Mouse (Mus musculus) kidney, postnatal 0 days (tissue): Measurements from ENCODE around the gene Lmf1. TPM values are rescaled to one million over a fixed set of nuclear protein-coding genes. Genes with fewer than 3 reads are reported as not detected.

Source experiments
- ATAC-seq: fragments of 200-750 bp; cut with Nextera tagmentation; replicated peaks from 2 replicates; pipeline ENCODE4 v1.8.0; 2017; ENCODE audit warnings: low read depth, moderate number of reproducible peaks, moderate TSS enrichment, moderate library complexity; ENCODE audit not compliant: low FRiP score
- DNase-seq: peaks from one replicate; pipeline ENCODE4 v3.0.0-alpha.2; 2016; ENCODE audit warnings: low spot score
- H3K27ac ChIP-seq: fragments of 300-500 bp; sonication (generic); 2 replicates; pipeline ENCODE4 v1.5.1; 2014; ENCODE audit warnings: mild to moderate bottlenecking
- H3K27me3 ChIP-seq: fragments of 300-500 bp; sonication (generic); 2 replicates; pipeline ENCODE4 v1.6.1; 2014; ENCODE audit warnings: low read length, mixed read lengths; ENCODE audit not compliant: insufficient read depth
- H3K36me3 ChIP-seq: fragments of 300-500 bp; sonication (generic); 2 replicates; pipeline ENCODE4 v1.6.1; 2014; ENCODE audit warnings: low read length, mixed read lengths; ENCODE audit not compliant: insufficient read depth
- H3K4me1 ChIP-seq: fragments of 300-500 bp; sonication (generic); replicated peaks from 2 replicates; pipeline ENCODE4 v1.6.1; 2014; ENCODE audit warnings: antibody characterized with exemption, low read length, mixed read lengths; ENCODE audit not compliant: insufficient read depth
- H3K4me2 ChIP-seq: fragments of 300-500 bp; sonication (generic); 2 replicates; pipeline ENCODE4 v1.6.1; 2014; ENCODE audit warnings: mild to moderate bottlenecking, low read length, moderate library complexity, mixed read lengths
- H3K4me3 ChIP-seq: fragments of 300-500 bp; sonication (generic); replicated peaks from 2 replicates; pipeline ENCODE4 v1.5.1; 2014; ENCODE audit warnings: low read depth, low read length
- H3K9ac ChIP-seq: fragments of 300-500 bp; sonication (generic); 2 replicates; pipeline ENCODE4 v1.6.1; 2014; ENCODE audit warnings: low read depth, low read length
- H3K9me3 ChIP-seq: fragments of 300-500 bp; sonication (generic); replicated peaks from 2 replicates; pipeline ENCODE4 v1.6.1; 2016; ENCODE audit warnings: low read length, inconsistent platforms, mixed read lengths
- CTCF ChIP-seq: IDR thresholded peaks from 2 replicates; pipeline ENCODE4 v1.5.1; 2016; ENCODE audit warnings: antibody characterized with exemption, low read depth, mild to moderate bottlenecking, moderate library complexity
- WGBS: fragments of 180-500 bp; shearing (Covaris S2); extraction: QIAGEN DNeasy Blood & Tissue Kit; methylation state at CpG from one replicate; pipeline ENCODE4 v1.1.7; 2014; 5-methylcytosine and 5-hydroxymethylcytosine counted together
- polyA plus RNA-seq: library from polyadenylated mRNA; unstranded; fragments of >200 nt; fragmentation: Nextera tagmentation; extraction: Ambion mirVana; gene quantifications from 2 replicates; pipeline ENCODE4 v1.2.1, GENCODE M21; 2015

The Lmf1 gene
- polyA plus RNA-seq, 1 experiment from 2014 or later, result 22.0 TPM

GRCm38 (mm10) chr17:25665891-25666290 lies 87.0 kb downstream of the Lmf1 start:
- TF ChIP-seq CTCF, result no peak
- Histone ChIP-seq H3K36me3 (no peaks in the 10 kb centered on the region), H3K27ac (no peak overlapping the region), H3K4me3 (no peak overlapping the region), H3K9ac (no peak overlapping the region), H3K27me3 (no peaks in the 10 kb centered on the region), H3K4me1 (no peaks in the 10 kb centered on the region), H3K4me2 (no peak overlapping the region), H3K9me3 (no peaks in the 10 kb centered on the region)
- no peak for DNase-seq
- 66% methylated on average over 8 of the region's 8 CpGs for WGBS
- ATAC-seq, result no peak

GRCm38 (mm10) chr17:25668481-25669055 lies 89.7 kb downstream of the Lmf1 start:
- Histone ChIP-seq H3K9me3 (no peaks in the 10 kb centered on the region), H3K4me1 (no peaks in the 10 kb centered on the region), H3K4me2 (no peak overlapping the region), H3K4me3 (no peak overlapping the region), H3K27me3 (no peaks in the 10 kb centered on the region), H3K36me3 (no peaks in the 10 kb centered on the region), H3K9ac (no peak overlapping the region), H3K27ac (no peak overlapping the region)
- no peak for TF ChIP-seq CTCF
- 67% methylated on average over 7 of the region's 7 CpGs for WGBS
- DNase-seq (no peak), ATAC-seq (no peak)

- Histone ChIP-seq H3K4me1 (no peaks in the 10 kb centered on the region), H3K27me3 (no peaks in the 10 kb centered on the region), H3K27ac (no peak overlapping the region), H3K4me3 (no peak overlapping the region), H3K9ac (no peak overlapping the region), H3K9me3 (no peaks in the 10 kb centered on the region), H3K36me3 (no peaks in the 10 kb centered on the region), H3K4me2 (no peak overlapping the region)
- DNase-seq (no peak), ATAC-seq (no peak)
- no peak for TF ChIP-seq CTCF
These were observed 94.1 kb downstream of the Lmf1 start for GRCm38 (mm10) chr17:25672982-25673381.

- Histone ChIP-seq H3K4me3 (no peak overlapping the region), H3K27ac (no peak overlapping the region), H3K4me2 (no peak overlapping the region), H3K4me1 (no peaks in the 10 kb centered on the region), H3K9ac (no peak overlapping the region), H3K27me3 (no peaks in the 10 kb centered on the region), H3K36me3 (no peaks in the 10 kb centered on the region), H3K9me3 (no peaks in the 10 kb centered on the region)
- 67% methylated on average over 6 of the region's 6 CpGs for WGBS
- no peak for ATAC-seq
- TF ChIP-seq CTCF, result no peak
- no peak for DNase-seq
These were observed 99.1 kb downstream of the Lmf1 start for GRCm38 (mm10) chr17:25677969-25678368.

GRCm38 (mm10) chr17:25679818-25680217 lies 100.9 kb downstream of the Lmf1 start:
- Histone ChIP-seq H3K36me3 (no peaks in the 10 kb centered on the region), H3K9me3 (no peaks in the 10 kb centered on the region), H3K27me3 (no peaks in the 10 kb centered on the region), H3K4me1 (no peaks in the 10 kb centered on the region), H3K4me3 (no peak overlapping the region), H3K27ac (no peak overlapping the region), H3K9ac (no peak overlapping the region), H3K4me2 (no peak overlapping the region)
- no peak for ATAC-seq
- no peak for TF ChIP-seq CTCF
- 10% methylated on average over 5 of the region's 5 CpGs for WGBS
- no peak for DNase-seq

GRCm38 (mm10) chr17:25681636-25682035 lies 102.8 kb downstream of the Lmf1 start:
- no peak for TF ChIP-seq CTCF
- DNase-seq, result no peak

GRCm38 (mm10) chr17:25686323-25686722 lies 107.4 kb downstream of the Lmf1 start:
- peak; percentile 40 for DNase-seq
- WGBS, result 43% methylated on average over 7 of the region's 7 CpGs
- H3K9me3 ChIP-seq, result no peaks in the 10 kb centered on the region

More at GRCm38 (mm10) chr17:25681636-25682035, 102.8 kb downstream of the Lmf1 start:
- ATAC-seq, result no peak
- H3K9me3 ChIP-seq, result no peaks in the 10 kb centered on the region
- H3K36me3 ChIP-seq, result no peaks in the 10 kb centered on the region
- H3K27ac ChIP-seq, result no peak overlapping the region
- no peak overlapping the region for H3K4me3 ChIP-seq
- no peaks in the 10 kb centered on the region for H3K27me3 ChIP-seq
- WGBS, result 82% methylated on average over 4 of the region's 4 CpGs
- H3K9ac ChIP-seq, result no peak overlapping the region
- H3K4me1 ChIP-seq, result no peaks in the 10 kb centered on the region
- no peak overlapping the region for H3K4me2 ChIP-seq

More at GRCm38 (mm10) chr17:25686323-25686722, 107.4 kb downstream of the Lmf1 start:
- H3K27me3 ChIP-seq, result no peaks in the 10 kb centered on the region
- no peaks in the 10 kb centered on the region for H3K36me3 ChIP-seq
- no peak overlapping the region for H3K9ac ChIP-seq
- no peak overlapping the region for H3K27ac ChIP-seq
- H3K4me1 ChIP-seq, result no peaks in the 10 kb centered on the region
- H3K4me2 ChIP-seq, result no peak overlapping the region
- ATAC-seq, result 0 out of 2 replicates have a peak, but pooled peaks have one; percentile 59
- TF ChIP-seq CTCF, result peak; percentile 53
- H3K4me3 ChIP-seq, result no peak overlapping the region
